Mouse (Mus musculus) frontal cortex, postnatal 14 days (tissue): Measurements from ENCODE around the gene Egfr.

Experiments used
- DNase-seq, 2 experiments: peaks; one replicate each; pipeline ENCODE4 v3.0.0; 2022; ENCODE audit warnings: low spot score in 2 of 2

The Egfr gene

GRCm38 (mm10) chr11:16776967-16777366 lies 25.0 kb downstream of the Egfr start:
- DNase-seq: no peak

- no peak for DNase-seq
Measured at GRCm38 (mm10) chr11:16781604-16782003, 29.6 kb downstream of the Egfr start.

- DNase-seq: no peak
Measured at GRCm38 (mm10) chr11:16783926-16784659, 32.1 kb downstream of the Egfr start.

DNA sequence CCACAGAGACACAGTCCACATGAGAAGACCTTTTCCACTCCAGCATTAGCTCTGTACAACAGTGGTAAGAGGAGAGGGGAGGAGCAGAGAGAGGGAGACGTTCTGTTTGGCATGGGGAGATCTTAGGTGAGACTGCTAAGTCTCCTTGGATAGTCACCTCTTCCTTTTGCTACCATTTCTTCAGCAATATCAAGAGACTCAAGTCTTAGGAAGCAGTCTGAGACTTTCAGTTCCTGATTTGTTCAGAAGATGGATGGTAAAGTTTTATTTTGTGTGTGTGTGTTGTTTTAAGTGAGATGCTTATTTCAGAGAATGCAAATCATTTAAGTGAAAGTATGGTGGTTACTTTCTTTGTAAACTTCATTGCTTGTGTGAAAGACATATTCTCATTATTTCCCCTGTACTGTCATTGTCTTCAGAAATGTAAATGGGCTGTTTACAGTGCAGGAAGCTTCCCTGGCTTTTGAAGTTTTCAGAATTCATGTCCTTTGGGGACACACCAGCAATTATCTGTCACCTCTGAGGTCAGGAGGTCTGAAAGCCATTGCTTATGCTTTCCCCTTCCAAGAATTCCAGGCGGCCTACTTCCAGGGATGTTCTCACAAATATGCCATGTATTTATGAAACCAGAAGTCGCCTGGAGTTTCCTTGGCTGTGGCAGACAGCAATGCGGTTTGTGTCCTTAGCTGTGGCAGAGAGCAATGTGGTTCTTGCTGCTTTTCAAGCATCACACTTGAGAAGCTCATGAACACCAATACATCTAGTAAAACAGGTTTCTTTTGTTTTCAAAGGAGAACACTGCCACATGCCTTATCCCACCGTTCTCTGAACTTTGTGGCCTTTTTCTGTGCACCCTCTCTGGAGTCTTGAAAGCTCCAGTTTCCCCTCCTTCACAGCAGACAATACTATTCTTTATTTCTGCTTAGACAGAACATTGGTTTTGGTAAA lies 40.9 kb downstream of the Egfr start:
- no peak for DNase-seq

DNA sequence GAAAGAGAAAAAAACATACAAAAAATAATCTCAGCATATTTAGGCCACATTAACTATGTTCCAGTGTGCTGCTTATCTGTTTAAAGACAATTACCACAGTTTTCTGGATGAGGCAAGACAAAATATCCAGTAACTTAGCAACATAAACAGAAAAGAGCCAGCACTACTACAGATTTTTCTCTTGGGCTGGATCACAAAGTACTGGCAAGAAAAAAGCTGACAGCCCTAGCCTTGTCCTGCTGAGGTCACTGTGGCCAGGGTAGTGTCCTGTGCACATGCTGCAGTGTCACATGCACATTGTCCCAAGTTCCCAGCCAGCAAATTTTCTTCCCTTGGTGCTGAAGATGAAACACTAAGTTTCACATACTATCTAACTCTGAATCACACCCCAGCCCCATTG lies 43.0 kb downstream of the Egfr start:
- no peak for DNase-seq

DNA sequence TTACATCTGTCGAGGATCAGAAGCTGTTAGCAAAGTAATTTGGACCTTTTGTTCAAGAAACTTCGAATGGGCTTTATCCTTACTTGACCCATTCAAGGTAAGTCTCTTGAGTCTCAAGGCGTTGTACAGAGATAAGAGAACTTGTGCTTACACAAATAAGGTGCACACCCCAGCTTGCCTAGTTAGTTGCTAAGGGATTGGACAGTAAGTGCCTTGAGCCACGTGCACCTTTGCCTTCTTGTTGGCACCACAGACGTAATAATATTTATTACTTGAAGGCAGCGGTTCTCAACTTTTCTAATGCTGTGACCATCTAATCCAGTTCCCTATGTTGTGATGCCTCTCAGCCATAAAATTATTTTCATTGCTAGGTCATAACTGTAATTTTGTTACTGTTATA lies 43.5 kb downstream of the Egfr start:
- DNase-seq: no peak

- DNase-seq: no peak
Measured at GRCm38 (mm10) chr11:16797456-16797855, 45.5 kb downstream of the Egfr start.

- no peak for DNase-seq
Measured at GRCm38 (mm10) chr11:16798136-16798535, 46.1 kb downstream of the Egfr start.

DNA sequence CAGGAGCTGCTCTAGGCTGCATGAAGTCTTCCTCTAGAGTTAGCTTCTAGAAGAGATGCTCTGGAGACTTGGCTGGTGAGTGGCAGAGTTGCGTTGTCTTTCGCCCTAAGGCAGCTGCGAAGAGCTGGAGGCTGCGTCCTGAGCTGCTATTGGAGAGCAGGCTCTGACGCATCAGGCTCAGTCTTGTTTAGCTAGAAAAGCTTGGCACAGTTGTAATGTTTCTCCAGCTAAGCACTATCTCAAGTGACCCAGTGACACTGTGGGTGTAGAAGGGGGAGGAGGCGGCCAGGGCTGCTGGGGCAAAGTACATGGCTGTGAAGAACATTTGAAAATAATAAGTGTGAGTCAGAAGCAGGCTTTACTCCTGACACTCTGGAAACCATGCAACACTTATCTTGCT lies 48.5 kb downstream of the Egfr start:
- DNase-seq: no peak

DNA sequence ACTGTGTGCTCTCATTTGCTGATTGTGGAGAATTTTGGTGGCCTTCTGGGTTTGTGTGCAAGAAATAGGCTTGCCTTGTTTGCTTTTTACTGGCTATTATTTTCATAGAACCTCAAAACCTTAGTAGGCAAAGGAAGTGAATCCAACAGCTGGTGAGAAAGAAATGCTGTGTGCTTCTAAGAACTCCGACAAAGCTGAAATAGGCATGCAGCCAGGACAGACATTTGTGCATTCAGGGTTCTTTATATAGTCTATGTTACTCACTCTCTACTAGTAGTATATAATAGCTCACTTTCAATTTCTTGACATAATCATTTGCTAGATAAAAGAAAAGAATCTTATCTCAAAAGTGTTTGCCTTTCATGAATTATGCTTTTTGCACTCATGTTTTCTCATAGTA lies 50.7 kb downstream of the Egfr start:
- DNase-seq: peak in 1 of 2 experiments; percentile 32

- DNase-seq: no peak
Measured at GRCm38 (mm10) chr11:16804016-16804415, 52.0 kb downstream of the Egfr start.

- DNase-seq: no peak
Measured at GRCm38 (mm10) chr11:16805886-16806285, 53.9 kb downstream of the Egfr start.

GRCm38 (mm10) chr11:16809161-16809967 lies 57.4 kb downstream of the Egfr start:
- DNase-seq: no peak

GRCm38 (mm10) chr11:16810086-16810485 lies 58.1 kb downstream of the Egfr start:
- DNase-seq: no peak

GRCm38 (mm10) chr11:16813298-16813697 lies 61.3 kb downstream of the Egfr start:
- DNase-seq: no peak

GRCm38 (mm10) chr11:16816414-16816813 lies 64.4 kb downstream of the Egfr start:
- DNase-seq: no peak

DNA sequence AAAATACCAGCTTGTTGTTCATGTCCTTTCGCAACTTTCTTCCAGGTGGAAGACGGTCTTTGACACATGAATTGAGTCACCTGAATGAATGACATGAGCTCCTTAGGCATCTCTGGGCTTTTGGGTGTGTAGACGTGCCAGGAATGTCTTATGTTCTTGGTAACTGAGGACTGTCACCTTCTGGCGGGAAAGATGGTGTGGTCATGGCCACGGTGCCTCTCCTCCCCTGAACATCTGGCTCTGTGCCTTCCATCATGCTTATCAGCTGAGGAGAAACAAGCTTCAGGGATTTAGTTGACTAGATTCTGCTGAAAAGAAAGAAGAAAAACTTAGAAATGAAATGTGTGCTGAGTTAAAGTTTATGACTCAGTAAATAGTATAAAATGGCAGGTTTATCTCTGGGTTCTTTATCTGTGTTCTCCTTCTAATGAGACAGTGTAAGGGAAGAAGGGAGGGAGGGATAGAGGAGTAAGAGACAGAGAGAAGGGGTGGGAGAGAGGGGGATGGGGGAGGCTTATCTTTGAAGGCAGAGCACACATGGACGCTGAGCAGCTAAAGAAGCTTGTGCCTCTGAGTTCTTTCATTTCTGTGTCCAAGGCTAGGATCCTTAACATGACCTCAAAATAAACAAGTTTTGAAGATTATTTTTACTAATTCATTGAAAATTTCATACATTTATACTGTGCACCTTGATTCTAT lies 65.5 kb downstream of the Egfr start:
- no peak for DNase-seq

DNA sequence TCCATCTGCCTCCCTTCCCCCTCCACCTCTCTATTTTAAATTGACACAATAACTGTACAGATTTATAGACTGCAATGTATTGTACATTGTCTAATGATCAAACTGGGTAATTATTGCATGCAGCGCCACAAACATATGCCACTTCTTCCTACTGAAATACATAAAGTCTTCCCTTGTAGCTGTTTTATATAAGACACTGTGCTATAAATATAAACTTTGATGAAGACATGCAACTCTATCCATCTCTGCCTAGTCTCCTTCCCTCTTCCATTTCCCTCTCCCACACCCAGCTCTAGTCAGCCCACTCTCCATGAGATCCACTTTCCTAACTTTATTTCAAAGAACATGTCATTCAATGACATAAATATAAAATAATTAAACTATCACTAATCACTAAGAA lies 67.4 kb downstream of the Egfr start:
- DNase-seq: no peak

GRCm38 (mm10) chr11:16820138-16820537 lies 68.1 kb downstream of the Egfr start:
- DNase-seq: no peak

DNA sequence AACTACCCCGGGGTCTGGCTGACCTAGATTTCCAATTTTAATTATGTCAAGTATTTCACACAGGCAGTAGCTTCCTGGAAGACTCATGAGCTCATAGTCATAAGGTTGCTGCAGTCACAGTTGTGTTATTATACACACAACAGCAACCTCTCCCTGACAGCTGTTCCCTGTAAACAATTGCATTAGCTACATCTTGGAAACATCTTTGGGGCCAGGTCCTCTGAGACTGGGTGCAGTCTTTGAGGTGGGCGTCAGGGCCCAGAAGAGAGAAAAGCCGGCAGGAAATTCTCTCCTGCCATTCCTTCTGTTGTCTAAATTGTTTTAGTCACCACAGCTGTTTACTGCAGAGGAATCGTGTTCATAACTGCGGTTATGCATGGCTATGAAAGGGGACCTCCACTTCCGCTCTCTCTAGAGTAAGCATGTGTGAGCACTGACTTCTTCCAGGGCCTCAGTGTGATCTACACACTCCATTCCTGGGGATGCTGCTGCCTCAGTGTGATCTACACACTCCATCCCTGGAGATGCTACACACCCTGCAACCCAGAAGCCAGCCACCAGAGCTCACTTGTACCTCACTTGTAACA lies 69.8 kb downstream of the Egfr start:
- DNase-seq: no peak
